ENCODE assay signal across 24 mouse cellular contexts in the genomic region with DNA sequence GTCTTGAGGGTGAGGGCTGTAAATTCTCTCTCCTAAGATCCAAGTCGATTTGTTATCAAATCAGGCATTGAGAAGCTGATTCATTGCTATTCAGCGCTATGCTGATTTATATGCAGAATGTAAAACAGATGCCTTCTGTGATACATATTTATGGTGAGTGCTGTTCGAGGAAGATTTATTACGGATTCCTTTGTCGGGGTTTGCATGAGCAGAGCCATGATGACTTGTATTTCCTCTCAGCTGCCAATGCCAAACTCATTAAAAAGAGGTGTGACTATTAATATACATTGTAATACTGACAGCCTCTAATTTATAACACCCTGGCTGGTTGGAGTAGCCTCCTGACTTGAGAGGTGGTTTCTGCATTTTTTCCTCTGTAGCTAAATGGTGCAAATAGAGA. TPM values are rescaled to one million over a fixed set of nuclear protein-coding genes. Genes with fewer than 3 reads are reported as not detected.
DNase-seq lines count a peak whose midpoint lies in the region; ATAC-seq and TF ChIP-seq lines count a peak whose summit lies in the region.
"Had no signal": no experiment of that assay in that cellular context is flagged by ENCODE, and none has a peak within 500 bp of the region (broad histone marks: within the 10 kb centered on the region; RNA-seq: fewer than 3 reads in every experiment).

No protein-coding gene starts in this region.

- H3K4me1 ChIP-seq in hindbrain, embryonic 16.5 days (ENCODE audit: control insufficient read depth, insufficient read depth, low read depth, low read length) = no peaks in the 10 kb centered on the region; the same call in 1 of the 2 replicates
- H3K4me1 ChIP-seq in hindbrain, embryonic 10.5 days (replicated peaks) = peaks cover 38% of the 10 kb centered on the region
- H3K4me1 ChIP-seq in midbrain, embryonic 13.5 days (replicated peaks) = peaks cover 9% of the 10 kb centered on the region; the same call in 1 of the 2 replicates
- no peaks in the 10 kb centered on the region for H3K4me1 ChIP-seq in midbrain, postnatal 0 days (ENCODE audit: insufficient read depth, low read length)
- H3K4me1 ChIP-seq: limb, embryonic 15.5 days; stomach, embryonic 15.5 days had no signal

- H3K9ac ChIP-seq in hindbrain, embryonic 16.5 days (ENCODE audit: low read depth, low read length) = no peak overlapping the region
- H3K9ac ChIP-seq in midbrain, embryonic 13.5 days (replicated peaks) = no peak overlapping the region
- H3K9ac ChIP-seq in midbrain, postnatal 0 days (replicated peaks; ENCODE audit: low read length, poor library complexity, severe bottlenecking) = no peak overlapping the region
- H3K9ac ChIP-seq: embryonic facial prominence, embryonic 13.5 days; heart, embryonic 13.5 days; limb, embryonic 15.5 days; stomach, embryonic 15.5 days had no signal

- H3K4me3 ChIP-seq in hindbrain, embryonic 16.5 days (ENCODE audit: low read length) = no peak overlapping the region
- H3K4me3 ChIP-seq in hindbrain, embryonic 10.5 days = no peak overlapping the region
- no peak overlapping the region for H3K4me3 ChIP-seq in midbrain, embryonic 13.5 days (replicated peaks)
- H3K4me3 ChIP-seq in midbrain, postnatal 0 days (ENCODE audit: low read depth, low read length) = no peak overlapping the region
- H3K4me3 ChIP-seq: embryonic facial prominence, embryonic 13.5 days; heart, embryonic 13.5 days; limb, embryonic 15.5 days; myocyte; stomach, embryonic 15.5 days had no signal

- no peaks in the 10 kb centered on the region for H3K9me3 ChIP-seq in hindbrain, embryonic 16.5 days (ENCODE audit: control insufficient read depth, low read length)
- H3K9me3 ChIP-seq in hindbrain, embryonic 10.5 days = no peaks in the 10 kb centered on the region
- H3K9me3 ChIP-seq in midbrain, embryonic 13.5 days = no peaks in the 10 kb centered on the region
- no peaks in the 10 kb centered on the region for H3K9me3 ChIP-seq in midbrain, postnatal 0 days (ENCODE audit: low read length)
- H3K9me3 ChIP-seq: embryonic facial prominence, embryonic 13.5 days; heart, embryonic 13.5 days; limb, embryonic 15.5 days; stomach, embryonic 15.5 days had no signal

- H3K4me2 ChIP-seq in hindbrain, embryonic 16.5 days (ENCODE audit: low read length) = no peak overlapping the region
- H3K4me2 ChIP-seq in midbrain, embryonic 13.5 days (replicated peaks) = no peak overlapping the region
- H3K4me2 ChIP-seq in midbrain, postnatal 0 days (ENCODE audit: low read depth, low read length, poor library complexity, severe bottlenecking) = no peak overlapping the region
- H3K4me2 ChIP-seq: embryonic facial prominence, embryonic 13.5 days; heart, embryonic 13.5 days; limb, embryonic 15.5 days; stomach, embryonic 15.5 days had no signal

- DNase-seq in embryo, embryonic 10.5 days (ENCODE audit: low spot score) = peak; percentile 31
- no peak for DNase-seq in embryo, embryonic 9.5 days (ENCODE audit: extremely low spot score)
- no peak for DNase-seq in hindbrain, embryonic 10.5 days (ENCODE audit: low spot score)
- no peak for DNase-seq in midbrain, postnatal 0 days (ENCODE audit: low spot score)
- DNase-seq in left cerebral cortex, adult 8-10 months (ENCODE audit: low spot score in 2 of 2) = no peak
- no peak for DNase-seq in adrenal gland, postnatal 25 days
- DNase-seq: cerebellum, postnatal 36 days; heart, postnatal 4 days; kidney, adult 8-10 months; lung, adult 18-20 months; right cerebral cortex, adult 18-20 months had no signal

- ATAC-seq in hindbrain, embryonic 16.5 days = 0 out of 2 replicates have a peak, but pooled peaks have one; percentile 34
- peak; percentile 37; the same call in 1 of the 2 replicates for ATAC-seq in midbrain, embryonic 13.5 days
- no peak for ATAC-seq in midbrain, postnatal 0 days (ENCODE audit: low FRiP score)

- H3K36me3 ChIP-seq in hindbrain, embryonic 16.5 days (ENCODE audit: control insufficient read depth, insufficient read depth, low read length) = no peaks in the 10 kb centered on the region
- no peaks in the 10 kb centered on the region for H3K36me3 ChIP-seq in hindbrain, embryonic 10.5 days
- no peaks in the 10 kb centered on the region for H3K36me3 ChIP-seq in midbrain, embryonic 13.5 days
- H3K36me3 ChIP-seq in midbrain, postnatal 0 days (ENCODE audit: insufficient read depth, low read length) = no peaks in the 10 kb centered on the region
- H3K36me3 ChIP-seq: embryonic facial prominence, embryonic 13.5 days; heart, embryonic 13.5 days; limb, embryonic 15.5 days; stomach, embryonic 15.5 days had no signal

- 29% methylated on average over 5 of the region's 5 CpGs for WGBS in hindbrain, embryonic 16.5 days
- WGBS in hindbrain, embryonic 10.5 days = 72% methylated on average over 5 of the region's 5 CpGs
- 49% methylated on average over 5 of the region's 5 CpGs for WGBS in midbrain, embryonic 13.5 days
- 35% methylated on average over 5 of the region's 5 CpGs for WGBS in midbrain, postnatal 0 days

- no peak for TF ChIP-seq CTCF in midbrain, postnatal 0 days (IDR thresholded peaks at IDR 0.05)

- H3K27ac ChIP-seq in hindbrain, embryonic 16.5 days (ENCODE audit: low read depth, low read length) = no peak overlapping the region
- H3K27ac ChIP-seq in hindbrain, embryonic 10.5 days = no peak overlapping the region; the same call in 1 of the 2 replicates
- peak overlapping the region; percentile 56; the same call in 1 of the 2 replicates for H3K27ac ChIP-seq in midbrain, embryonic 13.5 days
- no peak overlapping the region for H3K27ac ChIP-seq in midbrain, postnatal 0 days (ENCODE audit: low read depth, low read length)
- H3K27ac ChIP-seq: embryonic facial prominence, embryonic 13.5 days; heart, embryonic 13.5 days; limb, embryonic 15.5 days; stomach, embryonic 15.5 days had no signal

- no peaks in the 10 kb centered on the region for H3K27me3 ChIP-seq in hindbrain, embryonic 16.5 days (replicated peaks; ENCODE audit: control insufficient read depth, insufficient read depth, low read length)
- H3K27me3 ChIP-seq in hindbrain, embryonic 10.5 days (ENCODE audit: insufficient read depth, poor library complexity, severe bottlenecking) = peaks cover 11% of the 10 kb centered on the region
- H3K27me3 ChIP-seq in midbrain, embryonic 13.5 days = peaks cover 18% of the 10 kb centered on the region
- H3K27me3 ChIP-seq in midbrain, postnatal 0 days (ENCODE audit: insufficient read depth, low read length) = peaks cover 3% of the 10 kb centered on the region; the same call in 1 of the 2 replicates
- H3K27me3 ChIP-seq: CH12.LX; heart, embryonic 13.5 days; limb, embryonic 15.5 days; stomach, embryonic 15.5 days had no signal

RNA-seq across cellular contexts. Expression of a gene that starts 22.8 kb away (rescaled TPM):
- not detected in 2 replicates for polyA plus RNA-seq in hindbrain, embryonic 16.5 days (2015; fragmentation: Nextera tagmentation; extraction: Ambion mirVana)
- polyA plus RNA-seq in hindbrain, embryonic 10.5 days (2016; fragmentation: Nextera tagmentation; extraction: Ambion mirVana) = 0.05 TPM in 1 of 2 replicates, not detected in the other
- not detected in 2 replicates for polyA plus RNA-seq in midbrain, embryonic 13.5 days (2015; fragmentation: Nextera tagmentation; extraction: Ambion mirVana)
- not detected in 2 replicates for total RNA-seq in midbrain, postnatal 0 days (2014; rRNA removed)
- not detected in 2 replicates for polyA plus RNA-seq in midbrain, postnatal 0 days (2015; fragmentation: Nextera tagmentation; extraction: Ambion mirVana)
- not detected for total RNA-seq in left cerebral cortex, adult 8-10 months (2022)
- total RNA-seq in adrenal gland, postnatal 25 days (2021) = not detected in 2 replicates
- total RNA-seq: adrenal gland, postnatal 4 days; CH12.LX; gastrocnemius, postnatal 4 days; heart, postnatal 4 days; layer of hippocampus, adult 8-10 months; left cerebral cortex, postnatal 14 days; megakaryocyte progenitor cell, adult 5-6 weeks had no signal
- polyA plus RNA-seq: embryonic facial prominence, embryonic 13.5 days; heart, embryonic 13.5 days; limb, embryonic 15.5 days; myocyte; stomach, embryonic 15.5 days had no signal
